In the genomic region with DNA sequence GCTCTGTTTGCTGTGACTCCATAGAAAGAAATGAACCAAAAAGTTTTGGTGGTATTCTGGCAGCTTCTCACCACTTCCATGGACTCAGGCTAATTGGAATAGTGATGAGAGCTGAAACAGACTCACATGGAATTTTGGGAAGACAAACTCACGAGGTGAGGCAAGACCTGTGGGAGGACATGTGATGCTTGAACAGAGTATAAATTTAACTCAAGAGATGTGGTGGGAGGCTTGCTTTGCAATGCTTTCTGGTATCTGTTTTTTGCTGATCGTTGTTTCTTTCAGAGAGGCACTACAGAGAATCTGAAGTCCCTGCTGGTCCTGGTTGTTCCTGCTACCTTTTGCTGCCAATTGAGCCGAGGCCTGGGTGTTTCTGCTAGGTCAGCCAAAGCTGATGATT, we compare ENCODE assay signal across 22 mouse cellular contexts.
A peak's percentile ranks its signal among the peaks of the same experiment; 100 is the strongest.
DNase-seq lines count a peak whose midpoint lies in the region; ATAC-seq lines count a peak whose summit lies in the region.
"Had no signal": no experiment of that assay in that cellular context is flagged by ENCODE, and none has a peak within 500 bp of the region (broad histone marks: within the 10 kb centered on the region; RNA-seq: fewer than 3 reads in every experiment).

No protein-coding gene starts in this region.

- no peak for DNase-seq in frontal cortex, postnatal 25 days (ENCODE audit: low spot score in 2 of 2)
- peak; percentile 9 for DNase-seq in layer of hippocampus, adult 9-11 months
- no peak for DNase-seq in layer of hippocampus, adult 9-10 months (ENCODE audit: low spot score)
- DNase-seq in right cerebral cortex, adult 18-20 months, result peak; percentile 17
- no peak for DNase-seq in right cerebral cortex, postnatal 14 days
- DNase-seq in telencephalon, adult 2 months (ENCODE audit: low read depth, low spot score), result peak; percentile 24
- no peak for DNase-seq in c-Kit-positive CD71-positive TER-119-positive erythroid progenitor cells, embryonic 14.5 days (ENCODE audit: low spot score)
- DNase-seq: adrenal gland, postnatal 10 days; adrenal gland, postnatal 36 days; cerebellum, adult 11-12 months; cerebellum, adult 8-10 months; cerebellum, postnatal 10 days; cerebellum, postnatal 36 days; embryo, embryonic 11 days; gastrocnemius, postnatal 25 days; heart, adult 18-20 months; heart, postnatal 10 days; heart, postnatal 36 days had no signal

- peak; percentile 88 for ATAC-seq in frontal cortex, adult (ENCODE audit: low TSS enrichment)
- ATAC-seq: forebrain, embryonic 15.5 days; hindbrain, embryonic 16.5 days; Patski had no signal

Comparison
In these comparisons a context has a peak if more than half of its experiments do, and no peak if none do; other contexts are left out.
1. DNase-seq: peak in layer of hippocampus, adult 9-11 months (single experiment), right cerebral cortex, adult 18-20 months (single experiment) and telencephalon, adult 2 months (single experiment); none in frontal cortex, postnatal 25 days (0 of 2), layer of hippocampus, adult 9-10 months (single experiment), right cerebral cortex, postnatal 14 days (single experiment) and c-Kit-positive CD71-positive TER-119-positive erythroid progenitor cells, embryonic 14.5 days (single experiment).